Mouse (Mus musculus) liver, adult 2 months (tissue): ENCODE data around the gene Dus2. TPM values are rescaled to one million over a fixed set of nuclear protein-coding genes. Genes with fewer than 3 reads are reported as not detected.

ENCODE experiments used
- DNase-seq: peaks from one replicate; pipeline ENCODE4 v3.0.0-alpha.2; 2011; ENCODE audit warnings: low read depth, low spot score; ENCODE audit errors: extremely low read depth
- H3K27ac ChIP-seq: fragments of 200-500 bp; replicated peaks from 2 replicates; pipeline ENCODE4 v1.5.1; 2012; ENCODE audit warnings: low read depth, mild to moderate bottlenecking, control low read depth, inconsistent platforms, low read length; ENCODE audit not compliant: insufficient read depth
- H3K27me3 ChIP-seq: fragments of 200-500 bp; 2 replicates; pipeline ENCODE4 v1.6.1; 2012; ENCODE audit warnings: mild to moderate bottlenecking, moderate library complexity, low read length, inconsistent platforms; ENCODE audit not compliant: control insufficient read depth, insufficient read depth
- H3K36me3 ChIP-seq: fragments of 200-500 bp; 2 replicates; pipeline ENCODE4 v1.6.1; 2012; ENCODE audit warnings: low read length, inconsistent platforms; ENCODE audit not compliant: control insufficient read depth, insufficient read depth
- H3K4me1 ChIP-seq: fragments of 200-500 bp; 2 replicates; pipeline ENCODE4 v1.6.1; 2011; ENCODE audit warnings: low read length; ENCODE audit not compliant: control insufficient read depth, insufficient read depth
- H3K4me3 ChIP-seq: fragments of 200-500 bp; 2 replicates; pipeline ENCODE4 v1.5.1; 2011; ENCODE audit warnings: low read depth, mild to moderate bottlenecking, control low read depth, low read length, moderate library complexity; ENCODE audit not compliant: insufficient read depth
- H3K79me2 ChIP-seq: fragments of 200-500 bp; 2 replicates; pipeline ENCODE4 v1.6.1; 2012; ENCODE audit warnings: inconsistent platforms, mild to moderate bottlenecking, low read length, moderate library complexity; ENCODE audit not compliant: control insufficient read depth, insufficient read depth
- H3K9ac ChIP-seq: fragments of 200-500 bp; 2 replicates; pipeline ENCODE4 v1.6.1; 2012; ENCODE audit warnings: low read depth, mild to moderate bottlenecking, control low read depth, inconsistent platforms, low read length
- CTCF ChIP-seq: fragments of 200-500 bp; IDR thresholded peaks from 2 replicates; pipeline ENCODE4 v1.5.1; 2011; ENCODE audit warnings: low read depth, low read length, control low read depth
- POLR2A ChIP-seq: fragments of 200-500 bp; IDR thresholded peaks from 2 replicates; pipeline ENCODE4 v1.6.1; 2011; ENCODE audit warnings: low read length, control low read depth; ENCODE audit not compliant: insufficient read depth; ENCODE audit errors: extremely low read depth
- WGBS: fragments of 180-500 bp; shearing (Covaris S2); methylation state at CpG from one replicate; pipeline ENCODE4 v1.1.7; 2018; 5-methylcytosine and 5-hydroxymethylcytosine counted together
- polyA plus RNA-seq: library from polyadenylated mRNA; depleted of rRNA; stranded (reverse); fragments of >200 nt; gene quantifications from 2 replicates; pipeline ENCODE4 v1.2.3, GENCODE M21; 2012
- total RNA-seq: library from RNA; depleted of rRNA; stranded (reverse); fragments of >200 nt; gene quantifications from 2 replicates; pipeline ENCODE4 v1.2.3, GENCODE M21; 2014

Dus2 gene
- total and polyA plus RNA-seq, 2 experiments = 6.8 to 7.1 TPM

- peak; percentile 59 for DNase-seq
- Histone ChIP-seq H3K4me3 (peak overlapping the region; percentile 97), H3K79me2 (peaks cover 12% of the 10 kb centered on the region; the same call in 1 of the 2 replicates), H3K36me3 (no peaks in the 10 kb centered on the region), H3K4me1 (peaks cover 9% of the 10 kb centered on the region), H3K27me3 (no peaks in the 10 kb centered on the region), H3K27ac (no peak overlapping the region), H3K9ac (no peak overlapping the region)
- TF ChIP-seq CTCF (no peak), POLR2A (no peak)
- WGBS = under 1% methylated on average over 3 of the region's 3 CpGs
These were observed 69.4 kb downstream of the Dus2 start for GRCm38 (mm10) chr8:106060521-106060920.

DNA sequence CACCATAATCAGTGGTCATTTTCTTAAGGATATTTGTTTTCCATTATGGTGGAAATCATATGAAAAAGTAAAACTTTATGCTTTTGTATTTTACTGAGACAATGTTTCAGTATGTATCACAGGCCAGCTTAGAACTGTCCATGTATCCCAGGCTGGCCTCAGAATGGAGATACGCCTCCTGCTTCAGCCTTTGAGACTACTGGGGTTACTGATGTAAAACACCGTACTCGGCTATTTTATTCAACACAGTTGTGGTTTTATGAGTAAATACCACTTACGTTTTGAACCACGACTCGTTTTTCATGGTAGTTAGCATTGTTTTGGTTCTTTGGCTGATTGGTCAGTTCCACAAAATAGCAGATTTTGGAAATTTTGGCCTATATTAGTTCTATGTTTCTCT, 70.5 kb downstream of the Dus2 start:
- Histone ChIP-seq H3K4me1 (peaks cover 11% of the 10 kb centered on the region), H3K4me3 (no peak overlapping the region), H3K36me3 (no peaks in the 10 kb centered on the region), H3K27me3 (no peaks in the 10 kb centered on the region), H3K9ac (no peak overlapping the region), H3K27ac (no peak overlapping the region), H3K79me2 (peaks cover 16% of the 10 kb centered on the region; the same call in 1 of the 2 replicates)
- no peak for DNase-seq
- TF ChIP-seq POLR2A (no peak), CTCF (no peak)
- WGBS = 81% methylated on average over 6 of the region's 6 CpGs

- Histone ChIP-seq H3K27ac (no peak overlapping the region), H3K79me2 (peaks cover 19% of the 10 kb centered on the region; the same call in 1 of the 2 replicates), H3K4me1 (peaks cover 13% of the 10 kb centered on the region), H3K27me3 (no peaks in the 10 kb centered on the region), H3K36me3 (no peaks in the 10 kb centered on the region), H3K4me3 (no peak overlapping the region), H3K9ac (no peak overlapping the region)
- no peak for DNase-seq
- no peak for TF ChIP-seq POLR2A
- no peak for TF ChIP-seq CTCF
- 84% methylated on average over 7 of the region's 7 CpGs for WGBS
These were observed 71.9 kb downstream of the Dus2 start for GRCm38 (mm10) chr8:106063046-106063445.

DNA sequence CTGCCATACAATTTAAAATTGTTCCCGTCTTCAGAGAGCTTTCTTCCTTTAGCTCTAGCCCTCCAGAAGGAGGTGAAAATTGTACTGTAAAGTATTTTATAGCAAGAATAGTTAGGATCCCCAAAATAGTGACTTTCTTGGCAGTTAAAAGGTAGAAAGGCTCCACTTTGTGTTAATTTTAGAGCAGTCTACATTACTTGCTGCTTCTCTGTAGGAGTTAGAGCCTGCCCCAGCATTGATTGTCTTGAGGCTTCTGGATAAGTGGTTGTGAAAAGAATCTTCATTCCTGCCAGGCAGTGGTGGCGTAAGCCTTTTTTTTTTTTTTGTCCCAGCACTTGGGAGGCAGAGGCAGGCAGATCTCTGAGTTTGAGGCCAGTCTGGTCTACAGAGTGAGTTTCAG, 75.6 kb downstream of the Dus2 start:
- H3K27me3 ChIP-seq = no peaks in the 10 kb centered on the region
- no peak overlapping the region for H3K4me3 ChIP-seq
- no peak for DNase-seq
- H3K9ac ChIP-seq = no peak overlapping the region
- TF ChIP-seq POLR2A (no peak), CTCF (no peak)
- no peak overlapping the region for H3K27ac ChIP-seq
- H3K36me3 ChIP-seq = no peaks in the 10 kb centered on the region
- WGBS = 83% methylated on average over 2 of the region's 2 CpGs
- peaks cover 14% of the 10 kb centered on the region; the same call in 1 of the 2 replicates for H3K4me1 ChIP-seq
- peaks cover 26% of the 10 kb centered on the region; the same call in 1 of the 2 replicates for H3K79me2 ChIP-seq

- TF ChIP-seq POLR2A (no peak), CTCF (no peak)
- Histone ChIP-seq H3K4me3 (no peak overlapping the region), H3K27me3 (no peaks in the 10 kb centered on the region), H3K4me1 (peaks cover 24% of the 10 kb centered on the region; the same call in 1 of the 2 replicates), H3K9ac (no peak overlapping the region), H3K36me3 (no peaks in the 10 kb centered on the region), H3K27ac (no peak overlapping the region), H3K79me2 (peaks cover 17% of the 10 kb centered on the region; the same call in 1 of the 2 replicates)
- DNase-seq = no peak
- WGBS = 12% methylated on average over 1 of the region's 1 CpGs
These were observed 78.4 kb downstream of the Dus2 start for GRCm38 (mm10) chr8:106069565-106069964.

DNA sequence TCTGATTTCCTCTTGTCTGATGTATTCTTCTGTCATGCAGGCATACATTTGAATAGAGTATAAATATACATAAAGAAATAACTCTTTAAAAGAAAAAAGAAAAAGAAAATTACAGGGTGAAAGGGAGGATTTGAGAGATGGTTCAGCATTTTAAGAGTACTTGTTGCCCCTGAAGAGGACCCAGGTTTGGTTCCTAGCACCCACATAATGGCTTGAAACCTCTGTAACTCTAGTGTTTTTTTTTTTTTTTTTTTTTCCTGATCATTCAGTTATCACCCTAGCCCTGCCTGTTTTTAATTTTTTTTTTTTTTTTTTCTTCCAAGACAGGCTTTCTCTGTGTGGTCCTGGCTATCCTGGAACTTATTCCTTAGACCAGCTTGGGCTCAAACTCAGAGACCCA, 81.0 kb downstream of the Dus2 start:
- Histone ChIP-seq H3K4me1 (peaks cover 26% of the 10 kb centered on the region; the same call in 1 of the 2 replicates), H3K36me3 (no peaks in the 10 kb centered on the region), H3K4me3 (no peak overlapping the region), H3K27ac (no peak overlapping the region), H3K9ac (no peak overlapping the region), H3K79me2 (peaks cover 15% of the 10 kb centered on the region; the same call in 1 of the 2 replicates), H3K27me3 (no peaks in the 10 kb centered on the region)
- DNase-seq = no peak
- TF ChIP-seq POLR2A (no peak), CTCF (no peak)
